Mouse (Mus musculus) bone marrow, adult 2 months (tissue): Measurements from ENCODE around the gene Grid2ip. TPM values are rescaled to one million over a fixed set of nuclear protein-coding genes. Genes with fewer than 3 reads are reported as not detected.
A peak's percentile ranks its signal among the peaks of the same experiment; 100 is the strongest.
"Not testable (repeated sequence)": the region's sequence is repeated elsewhere in the genome, so short reads cannot be mapped to it uniquely, and the experiment has no call there.

Experiments used
- H3K27ac ChIP-seq: fragments of 200-500 bp; 2 replicates; pipeline ENCODE4 v1.5.1; 2012; ENCODE audit warnings: low read depth, mild to moderate bottlenecking, control low read depth, inconsistent platforms, low read length; ENCODE audit not compliant: control insufficient read depth, poor library complexity, insufficient read depth
- H3K4me1 ChIP-seq: fragments of 200-500 bp; 2 replicates; pipeline ENCODE4 v1.6.1; 2011; ENCODE audit warnings: low read length; ENCODE audit not compliant: control insufficient read depth, insufficient read depth
- H3K4me3 ChIP-seq: fragments of 200-500 bp; replicated peaks from 2 replicates; pipeline ENCODE3; 2011; ENCODE audit warnings: mild to moderate bottlenecking, low read depth, low read length, control low read depth; ENCODE audit not compliant: control insufficient read depth
- CTCF ChIP-seq: fragments of 200-500 bp; IDR thresholded peaks from 2 replicates; pipeline ENCODE4 v1.5.1; 2011; ENCODE audit warnings: low read length, control low read depth; ENCODE audit not compliant: control insufficient read depth, insufficient read depth
- POLR2A ChIP-seq: fragments of 200-500 bp; IDR thresholded peaks from 2 replicates; pipeline ENCODE4 v1.6.1; 2011; ENCODE audit warnings: low read depth, mild to moderate bottlenecking, control low read depth, low read length, borderline replicate concordance; ENCODE audit not compliant: control insufficient read depth
- WGBS: fragments of 180-500 bp; shearing (Covaris S2); methylation state at CpG from one replicate; pipeline ENCODE4 v1.1.7; 2018; 5-methylcytosine and 5-hydroxymethylcytosine counted together
- polyA plus RNA-seq: library from polyadenylated mRNA; stranded (reverse); fragments of >200 nt; gene quantifications from 2 replicates; pipeline ENCODE4 v1.2.4, GENCODE M21; 2011; ENCODE audit warnings: low replicate concordance; ENCODE audit not compliant: missing spikeins, insufficient read depth, insufficient read length

The Grid2ip gene
- polyA plus RNA-seq, 1 experiment = not detected

DNA sequence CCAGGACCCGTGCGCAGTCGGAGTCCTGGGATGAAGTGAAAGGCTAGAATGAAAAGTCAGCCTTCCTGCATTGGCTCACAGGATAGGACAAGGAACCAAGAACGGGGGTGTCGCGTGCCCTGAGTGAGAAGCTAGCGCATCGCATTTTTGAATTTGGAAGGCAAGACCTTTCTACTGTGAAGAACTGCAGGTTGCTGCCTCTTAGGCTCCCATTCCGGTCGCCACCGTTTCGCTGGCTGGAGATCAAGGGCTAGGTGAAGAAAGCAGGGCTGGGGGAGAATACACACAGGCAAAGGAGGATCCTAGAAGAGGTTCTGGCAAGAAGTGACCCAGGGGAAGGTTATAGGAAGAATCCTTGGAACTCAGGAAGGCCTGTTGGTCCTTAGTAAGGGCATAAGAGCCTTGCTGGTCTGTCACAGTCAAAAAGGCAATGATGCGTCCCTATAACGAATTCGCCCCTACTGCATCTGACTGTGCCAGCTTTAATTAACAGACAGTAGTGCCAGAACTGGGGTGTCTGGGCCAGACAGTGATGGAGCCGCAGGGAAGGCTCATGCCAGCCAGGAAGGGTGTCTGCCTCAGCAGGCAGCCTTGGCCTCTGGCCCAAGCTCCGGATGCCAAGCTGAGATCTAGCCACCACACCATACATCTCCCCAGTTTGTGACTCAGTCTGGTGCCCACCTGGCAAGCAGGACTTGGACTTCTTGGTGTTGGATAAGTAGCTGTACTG is 13.4 kb downstream of the Grid2ip start:
- TF ChIP-seq POLR2A (no peak), CTCF (no peak)
- Histone ChIP-seq H3K27ac (no peak overlapping the region), H3K4me1 (no peaks in the 10 kb centered on the region), H3K4me3 (no peak overlapping the region)
- 29% methylated on average over 17 of the region's 17 CpGs for WGBS

GRCm38 (mm10) chr5:143371146-143371510 is 14.0 kb downstream of the Grid2ip start:
- Histone ChIP-seq H3K4me1 (no peaks in the 10 kb centered on the region), H3K27ac (no peak overlapping the region), H3K4me3 (no peak overlapping the region)
- TF ChIP-seq CTCF (no peak), POLR2A (no peak)
- WGBS = 56% methylated on average over 4 of the region's 4 CpGs

DNA sequence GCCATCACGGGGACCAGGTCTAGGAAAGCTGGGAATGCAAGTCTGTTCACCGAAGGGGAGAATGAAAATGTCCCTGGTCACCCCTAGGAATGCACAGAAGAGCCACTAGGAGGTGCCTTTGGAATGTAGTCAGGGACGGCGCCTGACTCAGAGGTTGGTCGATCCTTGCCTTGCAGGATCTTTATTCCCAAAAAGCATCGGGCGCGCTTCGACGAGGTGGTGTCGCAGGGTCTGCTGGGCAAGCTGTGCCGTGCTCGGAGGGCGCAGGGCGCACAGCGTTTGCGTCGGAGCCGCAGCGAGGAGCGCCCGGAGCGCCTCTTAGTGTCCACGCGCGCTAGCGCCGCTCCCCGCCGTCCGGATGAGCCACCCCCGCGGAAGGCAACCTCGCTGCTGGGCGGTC is 15.7 kb downstream of the Grid2ip start:
- H3K4me3 ChIP-seq = no peak overlapping the region
- WGBS = 3% methylated on average over 35 of the region's 35 CpGs
- no peak for TF ChIP-seq CTCF
- TF ChIP-seq POLR2A = no peak
- H3K27ac ChIP-seq = no peak overlapping the region
- H3K4me1 ChIP-seq = no peaks in the 10 kb centered on the region

- no peaks in the 10 kb centered on the region for H3K4me1 ChIP-seq
- no peak overlapping the region for H3K27ac ChIP-seq
- WGBS = 11% methylated on average over 21 of the region's 21 CpGs
- no peak overlapping the region for H3K4me3 ChIP-seq
- TF ChIP-seq POLR2A (no peak), CTCF (peak; percentile 74)
Observed at GRCm38 (mm10) chr5:143375242-143375641, 18.1 kb downstream of the Grid2ip start.

DNA sequence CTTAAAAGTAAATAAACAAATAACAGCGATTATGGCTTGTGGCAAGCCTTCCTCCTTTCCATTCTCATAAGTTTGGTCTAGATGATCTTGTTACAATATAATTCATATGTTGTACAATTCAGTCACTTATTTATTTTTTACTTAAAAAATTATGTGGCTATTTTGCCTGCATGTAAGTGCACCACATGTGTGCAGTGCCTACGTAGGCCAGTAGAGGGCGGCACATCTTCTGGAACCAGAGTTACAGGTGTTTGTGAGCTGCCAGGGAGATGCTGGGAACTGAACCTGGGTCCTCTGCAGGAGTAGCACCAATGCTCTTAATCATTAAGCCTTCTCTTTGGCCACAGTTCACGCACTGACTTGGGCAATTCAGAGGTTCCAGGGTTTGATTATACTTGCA is 19.0 kb downstream of the Grid2ip start:
- Histone ChIP-seq H3K27ac (no peak overlapping the region), H3K4me1 (no peaks in the 10 kb centered on the region), H3K4me3 (no peak overlapping the region)
- WGBS = 82% methylated on average over 4 of the region's 4 CpGs
- peak; percentile 33; the same call in 1 of the 2 replicates for TF ChIP-seq CTCF
- TF ChIP-seq POLR2A = no peak

- H3K27ac ChIP-seq = no peak overlapping the region
- no peak overlapping the region for H3K4me3 ChIP-seq
- no peaks in the 10 kb centered on the region for H3K4me1 ChIP-seq
- TF ChIP-seq CTCF (no peak), POLR2A (no peak)
- WGBS = 8% methylated on average over 39 of the region's 39 CpGs
Observed at GRCm38 (mm10) chr5:143386797-143387621, 29.9 kb downstream of the Grid2ip start.

DNA sequence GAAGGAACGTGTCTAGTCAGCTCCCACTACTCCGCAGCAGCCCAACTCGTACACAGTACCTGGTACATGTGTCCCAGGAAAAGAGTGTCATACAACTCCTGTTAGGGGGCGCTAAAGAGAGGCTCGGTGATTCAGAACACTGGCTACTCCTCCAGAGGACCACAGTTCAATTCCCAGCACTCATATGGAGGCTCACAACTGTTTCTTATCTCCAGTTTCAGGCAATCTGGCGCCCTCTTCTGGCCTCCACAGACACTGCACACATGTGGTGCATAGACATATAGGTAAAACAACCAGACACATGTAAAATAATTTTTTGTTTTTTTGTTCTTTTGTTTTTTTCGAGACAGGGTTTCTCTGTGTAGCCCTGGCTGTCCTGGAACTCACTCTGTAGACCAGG is 37.0 kb downstream of the Grid2ip start:
- Histone ChIP-seq H3K4me1 (no peaks in the 10 kb centered on the region), H3K4me3 (no peak overlapping the region), H3K27ac (no peak overlapping the region)
- TF ChIP-seq POLR2A (no peak), CTCF (no peak; the same call in 1 of the 2 replicates)
- 80% methylated on average over 7 of the region's 7 CpGs for WGBS

- not testable (repeated sequence) for H3K4me3 ChIP-seq, H3K27ac ChIP-seq, H3K4me1 ChIP-seq
- WGBS = 79% methylated on average over 2 of the region's 2 CpGs
Observed at GRCm38 (mm10) chr5:143394966-143395365, 37.8 kb downstream of the Grid2ip start.
